Mouse (Mus musculus) heart, postnatal 36 days (tissue): Measurements from ENCODE around the gene Atp5e. TPM values are rescaled to one million over a fixed set of nuclear protein-coding genes. Genes with fewer than 3 reads are reported as not detected.

ENCODE experiments used
- DNase-seq, 2 experiments: peaks; one replicate each; pipeline ENCODE4 v3.0.0; 2021 to 2022
- intact Hi-C: fragments of 180-260 bp; cut with DNase I; formaldehyde crosslinking; loops from one replicate; pipeline ENCODE4 v1.15.1; 2025
- total RNA-seq, 2 experiments: library from RNA; stranded (reverse); gene quantifications; 2 replicates each; pipeline ENCODE4 v1.2.3; 2021

Atp5e gene
- total RNA-seq, 2 experiments from 2014 or later, result 1,605 to 1,606 TPM

DNA sequence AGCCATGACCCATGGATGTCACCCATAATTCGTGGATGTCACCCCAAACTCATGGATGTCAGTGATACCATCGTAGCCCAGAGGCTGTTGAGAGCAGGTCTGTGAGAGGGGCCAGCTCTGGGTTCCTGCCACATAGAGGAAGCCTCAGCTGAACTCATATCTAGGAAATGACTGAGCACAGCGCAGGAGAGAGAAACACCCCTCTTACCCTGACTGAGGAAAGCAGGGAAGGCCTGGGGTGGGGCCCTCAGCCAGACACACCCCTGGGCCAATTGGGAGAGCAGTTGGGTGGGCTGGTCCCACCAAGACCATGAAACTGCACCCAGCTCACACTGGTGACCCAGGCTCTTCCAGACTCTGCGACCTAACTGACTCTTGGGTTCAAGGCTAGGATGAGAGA lies 13.6 kb downstream of the Atp5e start, which contains the start of gene Tubb1:
Gene Tubb1, plus strand, starts transcription at position 343 of the 400 bp plus-strand sequence.
- DNase-seq, result no peak
- intact Hi-C loops, result no loop called here

DNA sequence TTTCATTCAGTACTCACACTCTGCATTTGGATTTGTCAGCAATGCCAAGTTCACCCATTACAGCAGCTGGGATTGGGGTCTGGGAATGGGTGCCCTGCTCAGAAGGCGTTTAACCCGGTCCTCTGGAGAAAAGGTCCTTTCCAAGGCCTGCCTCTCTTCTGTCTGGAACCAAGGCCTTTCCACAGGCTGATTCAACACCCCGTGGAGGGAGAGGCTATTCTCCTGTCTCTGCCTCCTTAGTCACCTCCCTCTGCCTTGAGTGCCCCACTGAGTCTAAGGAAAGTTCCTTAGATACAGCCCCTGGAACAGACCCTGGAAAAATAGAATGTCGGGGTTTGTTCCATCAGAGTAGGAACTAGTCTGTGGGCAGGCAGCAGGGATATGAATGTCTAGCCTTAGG lies 15.5 kb downstream of the Atp5e start:
- intact Hi-C loops, result no loop called here
- no peak for DNase-seq

DNA sequence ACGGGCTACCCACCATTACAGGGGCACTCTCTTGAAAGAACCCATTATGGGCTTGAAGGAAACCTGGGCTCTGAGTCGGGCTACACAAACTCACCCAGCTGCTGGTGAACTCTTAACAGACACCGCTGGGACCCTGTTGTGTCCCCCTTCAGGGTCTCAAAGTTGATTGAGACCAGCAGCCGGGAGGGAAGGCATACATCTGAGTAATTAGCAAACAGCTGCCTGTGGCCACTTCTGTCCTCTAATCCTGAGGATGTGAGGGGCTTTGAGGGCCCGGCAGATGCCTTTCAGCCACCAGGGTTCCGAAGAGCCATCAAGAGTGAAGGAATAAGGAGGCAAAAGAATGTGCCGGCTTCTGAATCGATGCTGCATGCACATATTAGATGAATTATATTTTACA lies 17.0 kb downstream of the Atp5e start:
- intact Hi-C loops, result no loop called here
- no peak for DNase-seq

- intact Hi-C loops, result no loop called here
- DNase-seq, result no peak
Observed at GRCm38 (mm10) chr2:174446492-174446891, 17.4 kb downstream of the Atp5e start.

- no peak for DNase-seq
- intact Hi-C loops, result no loop called here
Observed at GRCm38 (mm10) chr2:174445018-174445417, 18.9 kb downstream of the Atp5e start.

DNA sequence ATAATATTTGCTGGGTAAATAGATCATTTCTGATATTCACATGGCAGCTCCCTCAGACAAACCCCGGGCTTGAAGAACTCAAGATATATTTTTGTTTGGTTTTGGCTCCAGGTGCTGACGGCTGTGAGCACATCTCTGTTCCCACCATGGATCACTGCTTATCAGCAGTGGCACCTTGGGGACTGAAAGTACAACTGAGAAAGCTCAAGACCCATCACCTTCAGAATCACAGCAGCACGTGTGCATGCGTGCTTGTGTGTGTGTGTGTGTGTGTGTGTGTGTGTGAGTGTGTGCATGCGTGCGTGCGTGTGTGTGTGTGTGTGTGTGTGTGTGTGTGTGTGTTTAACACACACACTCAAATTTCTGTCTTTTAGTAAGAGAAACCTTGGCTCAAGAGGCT lies 19.5 kb downstream of the Atp5e start:
- DNase-seq, result no peak
- intact Hi-C loops, result no loop called here

- intact Hi-C loops, result no loop called here
- no peak for DNase-seq
Observed at GRCm38 (mm10) chr2:174443046-174443445, 20.9 kb downstream of the Atp5e start.

GRCm38 (mm10) chr2:174442460-174442859 lies 21.4 kb downstream of the Atp5e start:
- DNase-seq, result peak in 1 of 2 experiments; percentile 6
- intact Hi-C loops, result no loop called here

- intact Hi-C loops, result no loop called here
- no peak for DNase-seq
Observed at GRCm38 (mm10) chr2:174441898-174442297, 22.0 kb downstream of the Atp5e start.

DNA sequence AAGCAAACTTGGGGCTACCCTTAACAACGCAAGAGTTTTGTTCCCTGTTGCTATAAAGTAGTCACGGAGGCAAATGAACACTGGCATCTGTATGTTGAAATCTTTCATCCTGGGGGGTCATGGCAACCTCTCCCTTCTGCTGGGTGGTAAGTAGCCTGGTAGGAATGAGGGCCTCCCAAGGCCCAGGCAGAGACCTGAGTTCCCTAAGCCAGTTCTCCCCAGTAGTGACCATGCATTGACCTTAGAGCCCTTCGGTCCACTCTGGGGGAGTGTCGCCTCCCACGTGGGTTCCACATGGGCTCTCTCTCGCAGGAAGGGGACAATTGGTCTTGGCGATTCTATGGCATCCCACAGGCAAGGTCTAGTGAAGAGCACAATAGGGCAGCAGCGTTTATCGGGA lies 23.9 kb downstream of the Atp5e start:
- intact Hi-C loops, result loop anchor here (2.0 kb wide), 1 partner anchor 33 kb away; the partner anchor contains the start of gene Prelid3b
- no peak for DNase-seq

DNA sequence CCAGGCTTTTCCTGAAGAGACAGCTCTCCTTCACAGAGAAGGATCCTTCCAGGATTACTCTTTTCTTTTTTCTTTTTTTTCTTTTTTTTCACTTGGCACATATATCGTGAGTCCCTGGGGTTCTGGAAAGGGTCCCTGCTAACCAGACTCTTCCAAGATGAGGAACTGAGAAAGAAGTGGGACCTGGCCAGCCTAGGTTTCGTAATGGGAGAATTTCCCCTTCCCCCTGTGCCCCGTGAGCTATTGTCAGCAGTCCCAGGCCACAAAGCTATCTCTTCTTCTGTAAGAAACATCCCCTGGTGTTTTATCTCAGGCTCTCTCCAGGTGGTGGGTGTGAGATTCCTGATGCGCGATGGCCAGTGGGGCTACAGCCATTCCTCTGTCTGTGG lies 24.5 kb downstream of the Atp5e start:
- DNase-seq, result no peak
- intact Hi-C loops, result loop anchor here (2.0 kb wide), 1 partner anchor 33 kb away; the partner anchor contains the start of gene Prelid3b

- intact Hi-C loops, result loop anchor here (2.0 kb wide), 1 partner anchor 34 kb away; the partner anchor contains the start of gene Prelid3b
Observed at GRCm38 (mm10) chr2:174438737-174439449, 25.0 kb downstream of the Atp5e start, which contains the start of gene Ctsz. Ctsz (minus strand) TSS chr2:174439039.

DNA sequence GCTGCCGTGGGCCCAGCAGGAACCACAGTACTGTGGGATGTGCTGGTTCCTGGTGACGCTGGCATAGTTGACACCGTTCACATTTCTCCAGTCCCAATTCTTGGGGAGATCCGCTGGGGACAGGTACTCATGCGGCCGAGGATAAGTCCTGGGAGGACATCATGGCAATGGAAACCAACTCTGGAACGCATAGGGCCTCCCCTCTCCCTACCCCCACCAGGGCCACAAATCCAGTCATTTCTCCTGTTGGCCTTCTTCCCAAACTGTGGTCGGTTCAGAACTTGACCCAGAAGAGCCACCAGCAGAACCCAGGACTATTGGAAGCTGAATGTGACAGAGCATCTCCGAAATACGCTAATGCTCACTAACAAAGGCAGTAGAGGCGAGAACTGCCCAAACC lies 25.7 kb downstream of the Atp5e start:
- intact Hi-C loops, result loop anchor here (2.0 kb wide), 1 partner anchor 35 kb away; the partner anchor contains the start of gene Prelid3b
- DNase-seq, result no peak

More at GRCm38 (mm10) chr2:174438737-174439449, 25.0 kb downstream of the Atp5e start, which contains the start of gene Ctsz:
- peak; percentile 77 to 79 for DNase-seq

DNA sequence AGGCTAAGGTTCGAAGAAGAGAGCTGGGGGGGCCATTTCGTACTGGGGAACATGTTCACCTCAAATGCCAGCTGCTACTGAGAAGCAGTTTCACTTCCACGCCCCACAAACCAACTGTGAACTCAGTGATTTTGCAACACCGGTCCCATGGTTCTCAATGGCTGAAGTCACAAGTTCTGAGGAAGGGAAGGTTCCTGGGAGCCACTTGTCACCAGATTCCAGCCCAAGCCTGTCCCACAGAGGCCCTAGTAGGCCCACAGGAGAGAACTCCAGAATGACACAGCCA lies 26.3 kb downstream of the Atp5e start:
- intact Hi-C loops, result no loop called here
- DNase-seq, result peak; percentile 26 to 38

DNA sequence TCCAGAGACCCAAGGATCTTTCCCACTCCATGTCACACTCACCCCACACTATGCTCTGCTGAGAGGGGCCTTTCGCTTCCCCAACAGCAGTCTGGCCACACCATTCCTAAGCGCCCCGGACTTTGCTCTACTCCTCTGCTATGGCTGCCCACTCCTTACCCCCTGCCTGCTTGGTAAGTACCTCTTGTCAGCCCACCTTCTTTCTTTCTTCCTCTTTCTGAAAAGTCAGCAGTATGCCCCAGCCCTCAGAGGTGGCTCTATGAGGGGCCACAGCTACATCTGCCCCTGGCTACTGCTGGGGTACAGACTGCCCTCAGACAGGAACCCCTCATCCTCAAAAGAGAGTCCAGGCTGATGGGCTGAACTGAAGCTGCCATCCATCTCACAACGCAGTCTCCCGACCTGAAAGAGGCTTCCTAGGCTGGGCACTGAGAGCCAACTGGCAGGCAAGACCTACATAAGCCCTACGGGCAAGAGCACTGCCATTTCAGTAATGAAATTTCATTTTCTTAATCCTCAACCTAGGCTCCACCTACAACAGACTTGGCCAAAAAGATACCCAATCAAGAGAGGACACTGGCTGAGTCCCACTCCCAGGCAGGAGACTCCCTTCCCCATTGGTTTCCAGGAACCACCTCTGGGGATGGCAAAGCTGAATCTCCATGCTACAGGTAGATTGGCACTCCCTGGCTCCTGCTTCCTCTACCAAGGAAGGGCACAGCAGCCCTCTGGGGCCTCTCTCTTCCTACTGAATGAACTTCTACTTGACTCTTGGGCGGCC lies 26.8 kb downstream of the Atp5e start:
- DNase-seq, result no peak
- intact Hi-C loops, result no loop called here

DNA sequence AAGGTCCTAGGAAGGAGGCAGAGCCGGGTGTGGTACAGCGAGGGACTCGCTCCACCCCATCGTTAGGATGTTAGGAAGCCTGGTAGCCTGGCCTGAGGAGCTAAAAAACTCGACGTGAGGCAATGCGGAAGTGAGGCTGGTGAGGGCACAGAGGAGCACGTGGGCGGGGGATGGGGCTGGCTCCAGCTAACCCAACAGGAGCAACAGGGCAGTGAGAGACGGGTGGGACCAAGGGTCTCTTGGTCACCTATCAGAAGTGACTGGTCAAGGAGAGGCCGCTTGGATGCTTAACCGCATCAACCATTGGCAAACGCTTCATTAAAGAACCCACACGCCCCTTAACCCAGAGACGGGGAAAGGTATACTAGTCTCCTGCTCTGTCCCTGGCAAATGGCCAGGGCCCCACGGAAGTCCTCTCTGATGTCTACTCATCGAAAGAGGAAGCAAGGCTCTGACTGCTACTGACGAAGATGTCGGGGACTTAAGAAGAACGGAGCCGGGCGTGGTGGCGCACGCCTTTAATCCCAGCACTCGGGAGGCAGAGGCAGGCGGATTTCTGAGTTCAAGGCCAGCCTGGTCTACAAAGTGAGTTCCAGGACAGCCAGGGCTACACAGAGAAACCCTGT lies 27.7 kb downstream of the Atp5e start:
- intact Hi-C loops, result no loop called here
- peak in 1 of 2 experiments; percentile 29 for DNase-seq

- intact Hi-C loops, result no loop called here
- DNase-seq, result no peak
Observed at GRCm38 (mm10) chr2:174434943-174435342, 29.0 kb downstream of the Atp5e start.

DNA sequence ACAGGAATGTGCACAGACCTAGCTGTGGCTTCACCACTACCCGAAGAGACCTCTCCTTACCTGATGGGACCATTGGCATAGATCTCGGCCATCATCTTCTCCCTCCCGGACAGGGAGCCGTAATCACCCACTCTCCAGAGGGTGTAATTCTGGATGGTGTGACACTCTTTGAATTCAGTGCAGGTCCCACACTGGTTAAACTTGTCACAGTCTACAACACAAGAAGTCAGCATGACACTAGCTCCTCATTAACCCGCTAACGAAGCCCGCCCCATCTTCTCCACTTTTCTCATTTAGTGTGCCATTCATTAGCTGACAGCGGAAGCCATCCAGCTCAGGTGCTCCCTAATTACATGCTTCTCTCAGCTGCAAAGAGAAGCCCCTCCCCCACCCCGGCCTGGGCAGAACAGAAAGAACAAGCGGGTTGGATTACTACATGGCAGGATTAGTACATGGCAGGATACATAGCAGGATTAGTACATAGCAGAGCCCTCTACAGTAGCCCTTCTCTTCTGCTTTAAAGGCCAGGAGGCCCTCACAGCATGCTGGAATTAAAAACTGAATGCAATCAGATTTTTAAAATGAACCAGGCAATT lies 34.8 kb downstream of the Atp5e start:
- DNase-seq, result no peak
- intact Hi-C loops, result no loop called here

- DNase-seq, result no peak
Observed at GRCm38 (mm10) chr2:174428076-174428835, 35.6 kb downstream of the Atp5e start.

DNA sequence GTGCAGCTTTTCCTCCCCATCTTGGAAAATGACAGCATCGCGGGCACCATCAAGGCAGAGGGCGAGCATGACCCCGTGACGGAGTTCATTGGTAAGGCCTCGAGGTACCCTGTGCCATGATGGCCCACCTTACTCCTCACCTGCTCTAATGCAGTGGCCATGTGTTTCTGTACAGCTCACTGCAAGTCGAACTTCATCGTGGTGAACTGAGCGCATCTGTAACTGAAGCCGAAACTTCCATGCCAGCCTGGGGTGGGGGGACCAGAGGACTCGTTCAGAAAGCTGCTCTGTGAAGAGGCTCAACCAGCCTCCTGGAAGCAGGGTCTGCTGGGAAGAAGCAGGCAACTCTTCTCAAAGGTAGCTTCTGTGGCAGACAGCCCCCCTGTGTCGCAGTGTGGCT lies 37.0 kb downstream of the Atp5e start:
- DNase-seq, result no peak
- intact Hi-C loops, result no loop called here

More at GRCm38 (mm10) chr2:174428076-174428835, 35.6 kb downstream of the Atp5e start:
- intact Hi-C loops, result no loop called here
